Mouse (Mus musculus): ENCODE data around the gene Plekhb1. TPM values are rescaled to one million over a fixed set of nuclear protein-coding genes. Genes with fewer than 3 reads are reported as not detected.

Plekhb1 gene
- polyA plus RNA-seq (2014; fragmentation: Nextera tagmentation; extraction: Ambion mirVana), result 4.1 and 4.5 TPM in 2 replicates

DNA sequence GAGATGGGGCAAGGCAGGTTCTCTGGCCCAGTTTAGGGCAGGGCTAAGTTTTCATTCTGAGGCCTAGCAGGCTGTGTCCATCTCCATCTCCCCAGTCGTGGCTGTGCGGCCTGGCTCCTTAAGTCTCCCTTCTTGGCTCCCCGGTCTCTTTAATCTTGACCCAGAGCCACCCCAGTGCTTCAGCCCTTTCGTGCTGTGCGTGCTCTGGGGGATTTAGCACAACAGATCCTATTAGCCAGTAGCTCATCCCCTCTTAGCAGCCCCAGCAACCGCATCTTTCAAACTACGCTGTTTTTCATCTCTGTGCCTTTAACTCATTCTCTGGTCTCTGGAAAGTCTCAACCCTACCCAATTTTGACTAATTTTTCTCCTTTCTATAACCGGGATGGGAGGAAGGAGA, at the start of gene Plekhb1:
Gene Plekhb1 (minus strand): TSS at position 184 of the 400 bp plus-strand sequence.
- no peak for ATAC-seq (replicated peaks; ENCODE audit: low FRiP score)
- Histone ChIP-seq H3K27me3 (ENCODE audit: control insufficient read depth, insufficient read depth, low read length) (no peaks in the 10 kb centered on the region), H3K9me3 (ENCODE audit: control insufficient read depth, low read length) (no peaks in the 10 kb centered on the region), H3K4me1 (replicated peaks; ENCODE audit: control insufficient read depth, insufficient read depth, low read length) (peaks cover 2% of the 10 kb centered on the region; the same call in 1 of the 2 replicates), H3K36me3 (ENCODE audit: control insufficient read depth, insufficient read depth, low read length) (no peaks in the 10 kb centered on the region), H3K27ac (ENCODE audit: low read depth, low read length) (no peak within 1 kb of the TSS), H3K9ac (ENCODE audit: low read length) (no peak within 1 kb of the TSS), H3K4me3 (ENCODE audit: low read depth, low read length) (no peak within 1 kb of the TSS), H3K4me2 (ENCODE audit: low read depth, low read length, severe bottlenecking) (0 out of 2 replicates have a peak within 1 kb of the TSS, but pooled peaks have one; percentile 12)
- DNase-seq (ENCODE audit: low spot score), result no peak
- 64% methylated on average over 8 of the region's 8 CpGs for WGBS

DNA sequence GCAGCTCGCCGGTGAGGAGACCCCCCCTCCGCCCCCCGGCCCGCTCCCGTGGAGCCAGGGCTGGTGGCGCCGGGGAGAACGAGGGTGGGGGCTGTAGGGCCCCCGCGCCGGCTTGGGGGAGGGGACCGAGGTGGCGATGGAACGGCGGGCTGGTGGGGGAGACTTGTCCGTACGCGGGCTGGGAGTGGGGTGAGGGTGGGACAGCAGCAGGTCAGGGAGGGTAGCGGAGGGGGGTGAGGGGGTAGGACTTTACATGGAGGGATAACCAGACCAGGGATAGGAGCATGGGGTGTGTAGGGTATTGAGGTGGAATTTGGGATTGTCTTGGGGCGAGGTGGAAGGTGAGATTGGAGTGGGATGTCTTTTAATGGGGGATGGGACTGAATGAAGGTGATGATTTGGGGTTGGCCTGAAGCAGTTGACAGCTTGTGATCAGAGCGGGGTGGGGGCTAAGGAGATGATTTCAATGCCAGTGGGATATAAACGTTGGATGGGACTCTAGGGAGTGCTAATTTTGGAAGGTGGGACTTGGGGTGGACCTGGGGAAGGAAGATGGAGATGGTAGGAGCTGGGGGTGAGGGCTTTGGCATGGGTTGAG, 44.8 kb upstream of the Plekhb1 start:
- no peak for DNase-seq (ENCODE audit: low spot score)

DNA sequence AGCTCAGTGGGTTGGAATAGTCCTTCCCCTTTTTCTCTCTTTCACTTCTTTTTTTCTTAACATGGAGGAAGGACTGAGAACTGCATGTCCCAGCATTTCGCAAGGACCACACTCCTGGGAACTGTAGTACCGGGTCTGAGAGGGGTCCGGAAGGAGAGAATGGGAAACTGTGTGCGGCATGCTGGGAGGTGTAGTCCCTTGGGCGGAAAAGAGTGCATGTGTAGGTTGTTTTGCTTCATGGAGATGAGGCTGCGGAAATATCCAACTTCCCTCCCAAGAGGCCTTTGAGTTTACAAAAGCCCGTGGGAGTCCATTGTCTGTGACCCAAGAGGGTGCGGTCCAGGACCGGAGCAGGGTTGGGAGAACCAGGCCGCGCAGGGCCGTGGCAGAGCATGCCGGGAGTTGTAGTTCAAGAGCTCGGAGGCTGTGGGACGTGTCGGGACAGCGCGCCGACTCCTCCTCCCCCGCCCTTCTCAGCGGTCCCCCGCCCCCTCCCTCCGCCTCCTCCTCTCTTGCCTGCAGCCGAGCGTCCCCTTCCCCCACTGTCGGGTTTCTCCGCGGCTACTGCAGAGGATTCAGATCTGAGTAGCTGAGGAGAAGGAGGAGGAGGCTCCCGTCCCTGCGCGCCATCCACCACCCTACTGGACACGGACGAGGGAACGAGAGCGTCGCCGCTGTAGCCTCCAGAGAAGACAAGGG, 44.1 kb upstream of the Plekhb1 start, which contains the start of gene Fam168a:
Gene Fam168a (plus strand): TSS at position 493 of the 699 bp plus-strand sequence.
- DNase-seq (ENCODE audit: low spot score) (peak; percentile 99), ATAC-seq (replicated peaks; ENCODE audit: low FRiP score) (peak; percentile 99)
- H3K4me3 ChIP-seq (ENCODE audit: low read depth, low read length), result peak within 1 kb of the TSS; percentile 70
- no peaks in the 10 kb centered on the region for H3K36me3 ChIP-seq (ENCODE audit: control insufficient read depth, insufficient read depth, low read length)
- peak within 1 kb of the TSS; percentile 99 for H3K27ac ChIP-seq (ENCODE audit: low read depth, low read length)
- peak within 1 kb of the TSS; percentile 76 for H3K4me2 ChIP-seq (ENCODE audit: low read depth, low read length, severe bottlenecking)
- H3K9me3 ChIP-seq (ENCODE audit: control insufficient read depth, low read length), result no peaks in the 10 kb centered on the region
- WGBS, result 1% methylated on average over 34 of the region's 37 CpGs
- no peaks in the 10 kb centered on the region for H3K27me3 ChIP-seq (ENCODE audit: control insufficient read depth, insufficient read depth, low read length)
- H3K9ac ChIP-seq (ENCODE audit: low read length), result peak within 1 kb of the TSS; percentile 92
- peaks cover 11% of the 10 kb centered on the region; the same call in 1 of the 2 replicates for H3K4me1 ChIP-seq (replicated peaks; ENCODE audit: control insufficient read depth, insufficient read depth, low read length)

More for the DNA sequence above, 44.8 kb upstream of the Plekhb1 start:
- Histone ChIP-seq H3K4me2 (ENCODE audit: low read depth, low read length, severe bottlenecking) (peak overlapping the region; percentile 76), H3K9ac (ENCODE audit: low read length) (peak overlapping the region; percentile 92), H3K9me3 (ENCODE audit: control insufficient read depth, low read length) (no peaks in the 10 kb centered on the region), H3K27ac (ENCODE audit: low read depth, low read length) (peak overlapping the region; percentile 99), H3K27me3 (ENCODE audit: control insufficient read depth, insufficient read depth, low read length) (no peaks in the 10 kb centered on the region), H3K4me3 (ENCODE audit: low read depth, low read length) (peak overlapping the region; percentile 70), H3K4me1 (replicated peaks; ENCODE audit: control insufficient read depth, insufficient read depth, low read length) (peaks cover 11% of the 10 kb centered on the region; the same call in 1 of the 2 replicates), H3K36me3 (ENCODE audit: control insufficient read depth, insufficient read depth, low read length) (no peaks in the 10 kb centered on the region)
- peak; percentile 59; the same call in 1 of the 2 replicates for ATAC-seq (replicated peaks; ENCODE audit: low FRiP score)
- WGBS, result 2% methylated on average over 23 of the region's 23 CpGs

DNA sequence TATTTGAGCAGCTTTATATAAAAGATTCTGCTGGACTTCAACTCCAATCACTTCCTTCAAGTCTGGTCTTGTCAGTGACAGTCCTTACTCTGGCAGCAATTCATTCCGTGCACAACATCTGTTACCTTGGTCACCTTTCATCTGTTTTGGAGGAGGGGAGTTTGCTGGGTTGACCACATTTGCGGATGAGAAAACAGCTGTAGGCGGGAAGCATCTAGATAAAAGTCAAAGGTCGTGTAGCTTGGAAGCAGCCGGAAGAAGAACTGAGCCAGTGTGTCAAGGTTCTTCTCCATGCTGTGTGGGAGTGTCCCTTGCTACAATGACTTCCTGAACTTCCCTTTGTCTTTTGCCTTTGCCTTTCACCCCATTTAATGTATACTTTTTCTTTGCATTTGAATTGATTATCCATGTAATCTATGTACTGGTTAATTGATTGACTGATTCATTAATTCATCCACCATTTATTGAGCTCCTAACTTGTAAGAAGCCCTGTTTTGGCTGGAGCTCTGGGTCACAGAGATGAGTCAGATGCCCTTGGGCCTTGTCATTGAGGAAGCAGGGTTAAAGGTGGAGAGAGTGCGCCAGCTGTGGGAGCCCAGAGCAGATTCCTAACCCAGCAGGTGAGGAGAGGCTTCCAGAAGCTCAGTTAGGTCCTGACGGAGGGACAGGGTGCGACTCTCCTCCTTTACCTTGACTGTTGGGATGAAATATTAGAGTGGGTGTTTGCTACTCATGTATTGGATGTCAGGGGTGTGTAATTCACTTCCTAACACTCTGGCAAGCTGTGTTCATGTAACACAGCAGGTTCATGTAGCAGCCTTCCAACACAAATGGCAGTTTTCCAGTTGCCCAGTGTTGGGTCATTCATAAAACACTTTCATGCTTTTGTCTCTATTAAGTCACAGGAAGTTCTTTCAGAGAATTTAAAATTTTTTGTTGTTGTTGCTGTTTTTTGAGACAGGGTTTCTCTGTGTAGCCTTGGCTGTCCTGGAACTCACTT, 37.9 kb upstream of the Plekhb1 start:
- Histone ChIP-seq H3K9me3 (ENCODE audit: control insufficient read depth, low read length) (no peaks in the 10 kb centered on the region), H3K27me3 (ENCODE audit: control insufficient read depth, insufficient read depth, low read length) (no peaks in the 10 kb centered on the region), H3K36me3 (ENCODE audit: control insufficient read depth, insufficient read depth, low read length) (no peaks in the 10 kb centered on the region), H3K27ac (ENCODE audit: low read depth, low read length) (no peak overlapping the region), H3K9ac (ENCODE audit: low read length) (no peak overlapping the region), H3K4me1 (replicated peaks; ENCODE audit: control insufficient read depth, insufficient read depth, low read length) (no peaks in the 10 kb centered on the region), H3K4me2 (ENCODE audit: low read depth, low read length, severe bottlenecking) (no peak overlapping the region), H3K4me3 (ENCODE audit: low read depth, low read length) (no peak overlapping the region)
- DNase-seq (ENCODE audit: low spot score) (no peak), ATAC-seq (replicated peaks; ENCODE audit: low FRiP score) (no peak)
- 66% methylated on average over 8 of the region's 8 CpGs for WGBS

DNA sequence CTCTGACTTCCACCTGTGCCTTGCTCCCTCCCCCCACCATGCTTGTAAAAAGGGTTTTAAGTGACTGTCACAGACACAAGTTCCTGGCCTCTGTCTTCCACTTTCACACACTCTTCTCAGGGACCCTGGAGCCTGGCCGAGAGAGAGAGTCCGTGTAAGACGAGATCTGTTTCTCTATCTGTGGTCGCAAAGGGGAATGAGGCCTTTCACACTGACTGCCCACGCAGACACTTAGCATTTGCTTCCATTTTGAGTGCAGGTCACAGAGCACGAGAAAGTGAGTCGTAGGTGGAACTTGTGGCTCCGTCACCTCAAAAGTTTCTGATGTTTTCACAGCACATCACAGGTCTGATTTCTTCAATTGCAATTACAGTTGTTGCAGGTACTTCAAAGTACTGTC, 31.0 kb upstream of the Plekhb1 start:
- Histone ChIP-seq H3K36me3 (ENCODE audit: control insufficient read depth, insufficient read depth, low read length) (no peaks in the 10 kb centered on the region), H3K4me3 (ENCODE audit: low read depth, low read length) (no peak overlapping the region), H3K9me3 (ENCODE audit: control insufficient read depth, low read length) (no peaks in the 10 kb centered on the region), H3K4me1 (replicated peaks; ENCODE audit: control insufficient read depth, insufficient read depth, low read length) (no peaks in the 10 kb centered on the region), H3K27me3 (ENCODE audit: control insufficient read depth, insufficient read depth, low read length) (no peaks in the 10 kb centered on the region), H3K27ac (ENCODE audit: low read depth, low read length) (no peak overlapping the region), H3K4me2 (ENCODE audit: low read depth, low read length, severe bottlenecking) (no peak overlapping the region), H3K9ac (ENCODE audit: low read length) (no peak overlapping the region)
- DNase-seq (ENCODE audit: low spot score), result no peak
- 85% methylated on average over 8 of the region's 8 CpGs for WGBS
- no peak for ATAC-seq (replicated peaks; ENCODE audit: low FRiP score)

DNA sequence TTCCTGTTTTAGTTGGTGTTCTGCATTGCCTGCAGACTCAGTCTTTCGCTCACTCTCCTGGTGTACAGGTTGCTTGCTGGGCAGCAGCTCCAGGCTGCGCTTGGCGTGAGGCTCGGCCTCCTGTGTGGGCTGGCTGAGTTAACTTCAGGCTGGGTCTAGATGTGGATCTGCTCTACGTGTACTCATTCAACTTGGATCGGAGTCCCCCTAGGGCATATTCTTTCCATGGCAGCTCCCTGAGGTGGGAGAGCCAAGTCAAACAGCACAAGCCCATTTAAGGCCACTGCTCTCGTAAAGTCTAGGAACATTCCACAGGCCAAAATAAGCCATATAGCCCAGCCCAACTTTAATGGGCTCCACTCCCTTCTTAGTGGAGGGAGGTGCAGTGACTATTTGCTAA, 26.3 kb upstream of the Plekhb1 start:
- H3K4me3 ChIP-seq (ENCODE audit: low read depth, low read length), result no peak overlapping the region
- DNase-seq (ENCODE audit: low spot score), result no peak
- ATAC-seq (replicated peaks; ENCODE audit: low FRiP score), result no peak
- no peaks in the 10 kb centered on the region for H3K36me3 ChIP-seq (ENCODE audit: control insufficient read depth, insufficient read depth, low read length)
- WGBS, result 86% methylated on average over 7 of the region's 7 CpGs
- H3K9ac ChIP-seq (ENCODE audit: low read length), result no peak overlapping the region
- H3K27me3 ChIP-seq (ENCODE audit: control insufficient read depth, insufficient read depth, low read length), result no peaks in the 10 kb centered on the region
- no peaks in the 10 kb centered on the region for H3K4me1 ChIP-seq (replicated peaks; ENCODE audit: control insufficient read depth, insufficient read depth, low read length)
- H3K9me3 ChIP-seq (ENCODE audit: control insufficient read depth, low read length), result no peaks in the 10 kb centered on the region
- H3K27ac ChIP-seq (ENCODE audit: low read depth, low read length), result no peak overlapping the region
- no peak overlapping the region for H3K4me2 ChIP-seq (ENCODE audit: low read depth, low read length, severe bottlenecking)

DNA sequence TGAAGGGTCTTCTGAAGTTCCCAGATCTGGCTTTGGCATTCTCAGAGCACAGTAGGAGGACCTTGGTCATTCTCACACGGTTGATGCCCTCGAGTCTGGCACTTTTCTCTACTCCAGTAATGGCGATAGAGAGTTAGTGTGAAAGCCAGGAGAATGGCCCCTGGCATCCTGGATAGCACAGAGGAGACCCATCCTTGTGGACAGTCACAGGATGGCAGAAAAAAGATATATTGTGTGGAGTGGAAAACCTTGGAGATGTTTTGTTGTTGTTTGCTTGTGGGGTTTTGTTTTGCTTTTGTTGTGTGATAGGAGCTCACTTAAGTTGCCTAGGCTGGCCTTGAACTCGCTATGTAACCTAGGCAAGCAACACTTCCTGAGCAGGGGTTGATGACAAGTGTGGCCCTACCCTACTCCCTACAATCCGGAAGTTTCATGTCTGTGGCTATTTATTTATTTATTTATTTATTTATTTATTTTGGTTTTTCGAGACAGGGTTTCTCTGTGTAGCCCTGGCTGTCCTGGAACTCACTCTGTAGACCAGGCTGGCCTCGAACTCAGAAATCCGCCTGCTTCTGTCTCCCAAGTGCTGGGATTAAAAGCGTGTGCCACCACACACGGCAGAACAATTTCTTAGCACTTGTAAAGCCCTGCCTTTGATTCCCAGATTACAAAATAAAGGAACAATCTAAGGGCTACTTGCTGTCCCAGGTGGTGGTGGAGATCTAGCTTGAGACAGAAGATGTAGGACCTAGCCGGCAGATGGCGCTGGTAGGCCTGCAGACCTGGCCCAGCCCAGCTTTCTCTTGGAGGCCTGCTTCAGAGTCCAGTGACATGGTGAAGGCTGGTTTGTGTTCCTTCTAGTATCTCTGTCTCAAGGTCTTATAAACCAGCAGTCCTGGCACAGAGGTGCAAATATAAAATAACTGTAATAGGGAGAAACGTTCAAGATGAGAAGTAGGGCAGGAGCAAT, 23.1 kb upstream of the Plekhb1 start:
- Histone ChIP-seq H3K36me3 (ENCODE audit: control insufficient read depth, insufficient read depth, low read length) (no peaks in the 10 kb centered on the region), H3K4me2 (ENCODE audit: low read depth, low read length, severe bottlenecking) (no peak overlapping the region), H3K4me3 (ENCODE audit: low read depth, low read length) (no peak overlapping the region), H3K27ac (ENCODE audit: low read depth, low read length) (no peak overlapping the region), H3K9me3 (ENCODE audit: control insufficient read depth, low read length) (no peaks in the 10 kb centered on the region), H3K9ac (ENCODE audit: low read length) (no peak overlapping the region), H3K27me3 (ENCODE audit: control insufficient read depth, insufficient read depth, low read length) (no peaks in the 10 kb centered on the region), H3K4me1 (replicated peaks; ENCODE audit: control insufficient read depth, insufficient read depth, low read length) (no peaks in the 10 kb centered on the region)
- 41% methylated on average over 13 of the region's 13 CpGs for WGBS
- DNase-seq (ENCODE audit: low spot score) (peak; percentile 89), ATAC-seq (replicated peaks; ENCODE audit: low FRiP score) (no peak)

Measured in forebrain, embryonic 11.5 days (tissue).